Mouse (Mus musculus) midbrain, embryonic 13.5 days (tissue): ENCODE results near the gene Fam189b. TPM values are rescaled to one million over a fixed set of nuclear protein-coding genes. Genes with fewer than 3 reads are reported as not detected.
A peak's percentile ranks its signal among the peaks of the same experiment; 100 is the strongest.

Experiments used
- ATAC-seq: fragments of 200-750 bp; cut with Nextera tagmentation; 2 replicates; pipeline ENCODE4 v1.8.0; 2017; ENCODE audit warnings: mild to moderate bottlenecking, moderate TSS enrichment, moderate library complexity
- H3K27ac ChIP-seq: fragments of 300-500 bp; sonication (generic); 2 replicates; pipeline ENCODE4 v1.5.1; 2015; ENCODE audit warnings: inconsistent platforms, mild to moderate bottlenecking, moderate library complexity
- H3K27me3 ChIP-seq: fragments of 300-500 bp; sonication (generic); 2 replicates; pipeline ENCODE4 v1.6.1; 2015; ENCODE audit warnings: mild to moderate bottlenecking, inconsistent platforms
- H3K36me3 ChIP-seq: fragments of 300-500 bp; sonication (generic); 2 replicates; pipeline ENCODE4 v1.6.1; 2015; ENCODE audit warnings: mild to moderate bottlenecking, inconsistent platforms
- H3K4me1 ChIP-seq: fragments of 300-500 bp; sonication (generic); replicated peaks from 2 replicates; pipeline ENCODE4 v1.6.1; 2015; ENCODE audit warnings: inconsistent platforms
- H3K4me2 ChIP-seq: fragments of 300-500 bp; sonication (generic); replicated peaks from 2 replicates; pipeline ENCODE4 v1.6.1; 2015; ENCODE audit warnings: moderate library complexity, mild to moderate bottlenecking, inconsistent platforms
- H3K4me3 ChIP-seq: fragments of 300-500 bp; sonication (generic); replicated peaks from 2 replicates; pipeline ENCODE4 v1.5.1; 2015; ENCODE audit warnings: mild to moderate bottlenecking, inconsistent platforms
- H3K9ac ChIP-seq: fragments of 300-500 bp; sonication (generic); replicated peaks from 2 replicates; pipeline ENCODE4 v1.6.1; 2015; ENCODE audit warnings: mild to moderate bottlenecking, inconsistent platforms
- H3K9me3 ChIP-seq: fragments of 300-500 bp; sonication (generic); 2 replicates; pipeline ENCODE4 v1.6.1; 2016; ENCODE audit warnings: mild to moderate bottlenecking, inconsistent platforms
- WGBS: fragments of 180-500 bp; shearing (Covaris S2); methylation state at CpG from one replicate; pipeline ENCODE4 v1.1.7; 2015; 5-methylcytosine and 5-hydroxymethylcytosine counted together
- polyA plus RNA-seq: library from polyadenylated mRNA; unstranded; fragments of >200 nt; fragmentation: Nextera tagmentation; extraction: Ambion mirVana; gene quantifications from 2 replicates; pipeline ENCODE4 v1.2.1, GENCODE M21; 2015

Fam189b gene
- 27.5 and 31.3 TPM in 2 replicates for polyA plus RNA-seq

DNA sequence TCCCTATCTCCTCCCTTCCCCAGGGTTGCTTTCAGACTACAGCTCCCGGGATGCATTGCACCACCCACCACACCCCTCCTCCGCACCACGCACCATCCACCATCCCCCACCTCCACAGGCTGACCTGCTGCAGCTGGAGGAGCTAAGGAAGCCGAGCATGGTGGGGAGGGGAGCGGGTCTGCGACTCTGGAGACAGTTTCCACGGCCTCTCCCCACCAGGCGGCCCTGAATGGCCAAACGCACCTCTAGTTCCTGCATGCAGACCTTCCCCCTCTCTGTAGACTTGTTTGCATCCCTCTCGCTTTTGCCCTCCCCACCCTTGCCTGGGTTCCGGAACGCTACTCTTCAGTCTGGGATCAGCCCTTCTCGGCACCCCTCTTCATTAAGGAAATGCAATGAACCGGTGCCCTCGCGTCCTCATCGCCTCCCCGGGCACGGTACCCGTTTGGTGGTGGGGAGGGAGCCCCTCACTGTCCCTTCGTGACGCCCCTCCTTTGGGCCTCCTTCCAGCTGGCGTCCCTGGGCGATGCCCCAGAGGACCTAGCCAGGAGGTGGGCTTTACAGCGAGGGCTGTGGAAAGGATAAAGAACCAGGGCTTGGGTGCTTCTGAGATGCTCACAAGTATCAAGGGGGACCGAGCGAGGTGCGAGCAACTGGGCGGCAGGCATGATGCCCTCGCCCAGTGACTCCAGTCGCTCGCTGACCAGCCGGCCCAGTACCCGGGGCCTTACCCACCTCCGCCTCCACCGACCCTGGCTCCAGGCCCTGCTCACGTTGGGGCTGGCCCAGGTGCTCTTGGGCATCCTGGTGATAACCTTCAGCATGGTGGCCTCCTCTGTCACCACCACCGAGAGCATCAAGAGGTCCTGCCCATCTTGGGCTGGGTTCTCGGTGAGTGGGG is at the start of gene Fam189b:
TSS of gene Fam189b (plus strand) at position 86 of the 901 bp plus-strand sequence.
- H3K27me3 ChIP-seq = peaks cover 5% of the 10 kb centered on the region; the same call in 1 of the 2 replicates
- ATAC-seq = peak; percentile 95
- 4% methylated on average over 39 of the region's 39 CpGs for WGBS
- H3K4me1 ChIP-seq = peaks cover 45% of the 10 kb centered on the region
- H3K9ac ChIP-seq = peak within 1 kb of the TSS; percentile 92
- no peaks in the 10 kb centered on the region for H3K9me3 ChIP-seq
- H3K4me3 ChIP-seq = peak within 1 kb of the TSS; percentile 68
- H3K4me2 ChIP-seq = peak within 1 kb of the TSS; percentile 98
- peaks cover 56% of the 10 kb centered on the region for H3K36me3 ChIP-seq
- peak within 1 kb of the TSS; percentile 92 for H3K27ac ChIP-seq

DNA sequence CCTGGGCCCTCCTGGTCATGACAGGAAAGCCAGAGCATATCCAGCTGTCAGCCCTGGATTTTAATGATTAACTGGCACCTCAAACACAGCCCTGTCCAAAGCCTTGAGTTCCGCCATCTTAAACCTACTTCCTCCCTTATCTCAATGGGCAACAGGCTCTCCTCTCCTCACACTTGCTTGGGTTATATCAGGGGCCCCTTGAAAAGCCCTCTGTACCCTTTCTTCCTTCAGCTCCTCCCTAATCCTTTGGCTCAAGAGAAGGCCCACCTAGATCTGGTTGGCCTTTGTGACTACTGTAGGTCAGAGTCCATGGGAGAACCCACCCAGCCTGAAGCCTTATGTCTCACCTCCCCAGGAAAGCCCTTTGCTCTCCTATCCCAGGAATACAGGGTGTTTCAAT is 49.2 kb upstream of the Fam189b start:
- Histone ChIP-seq H3K9me3 (no peaks in the 10 kb centered on the region), H3K4me2 (no peak overlapping the region), H3K9ac (no peak overlapping the region), H3K4me3 (no peak overlapping the region), H3K36me3 (no peaks in the 10 kb centered on the region), H3K27me3 (peaks cover 7% of the 10 kb centered on the region; the same call in 1 of the 2 replicates), H3K27ac (no peak overlapping the region), H3K4me1 (peaks cover 9% of the 10 kb centered on the region)
- WGBS = 100% methylated on average over 1 of the region's 1 CpGs
- ATAC-seq = no peak

GRCm38 (mm10) chr3:89135958-89136357 is 47.0 kb upstream of the Fam189b start, which contains the start of gene Pklr:
Pklr (plus strand) TSS chr3:89136142.
- H3K27ac ChIP-seq = no peak within 1 kb of the TSS
- no peak for ATAC-seq
- 60% methylated on average over 3 of the region's 3 CpGs for WGBS
- H3K4me1 ChIP-seq = peaks cover 9% of the 10 kb centered on the region
- H3K9ac ChIP-seq = no peak within 1 kb of the TSS
- H3K27me3 ChIP-seq = peaks cover 7% of the 10 kb centered on the region; the same call in 1 of the 2 replicates
- no peaks in the 10 kb centered on the region for H3K36me3 ChIP-seq
- H3K4me2 ChIP-seq = no peak within 1 kb of the TSS
- no peaks in the 10 kb centered on the region for H3K9me3 ChIP-seq
- no peak within 1 kb of the TSS for H3K4me3 ChIP-seq

- Histone ChIP-seq H3K36me3 (no peaks in the 10 kb centered on the region), H3K4me1 (peaks cover 9% of the 10 kb centered on the region), H3K9ac (no peak overlapping the region), H3K27me3 (peaks cover 7% of the 10 kb centered on the region; the same call in 1 of the 2 replicates), H3K27ac (no peak overlapping the region), H3K4me3 (no peak overlapping the region), H3K9me3 (no peaks in the 10 kb centered on the region), H3K4me2 (no peak overlapping the region)
- WGBS = 40% methylated on average over 9 of the region's 9 CpGs
- ATAC-seq = no peak
Measured at GRCm38 (mm10) chr3:89136365-89136764, 46.6 kb upstream of the Fam189b start.

- Histone ChIP-seq H3K4me1 (peaks cover 20% of the 10 kb centered on the region), H3K9ac (no peak overlapping the region), H3K36me3 (peaks cover 12% of the 10 kb centered on the region; the same call in 1 of the 2 replicates), H3K27ac (no peak overlapping the region), H3K4me2 (no peak overlapping the region), H3K27me3 (peaks cover 28% of the 10 kb centered on the region; the same call in 1 of the 2 replicates), H3K4me3 (no peak overlapping the region), H3K9me3 (no peaks in the 10 kb centered on the region)
- no peak for ATAC-seq
- WGBS = 87% methylated on average over 10 of the region's 10 CpGs
Measured at GRCm38 (mm10) chr3:89144821-89145220, 38.1 kb upstream of the Fam189b start.

DNA sequence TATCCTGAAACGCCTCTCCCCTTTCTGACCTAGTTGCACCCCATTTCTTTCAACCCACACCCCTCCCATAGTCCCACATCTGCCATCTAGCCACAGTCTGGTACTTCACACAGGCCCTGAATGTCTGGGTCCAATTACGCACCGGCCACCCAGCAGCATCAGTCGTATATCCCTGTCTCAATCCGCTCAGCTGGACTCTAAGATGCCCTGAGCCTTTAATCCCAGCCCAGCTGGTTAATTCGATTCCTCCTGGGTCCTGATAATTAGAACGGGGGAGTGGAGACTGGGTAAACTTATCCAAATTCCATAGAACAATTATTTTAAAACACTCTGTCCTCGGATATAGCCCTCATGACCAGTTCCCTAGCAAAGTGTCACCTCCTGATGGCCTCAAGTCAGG is 37.4 kb upstream of the Fam189b start:
- Histone ChIP-seq H3K27ac (no peak overlapping the region), H3K27me3 (peaks cover 33% of the 10 kb centered on the region; the same call in 1 of the 2 replicates), H3K9me3 (no peaks in the 10 kb centered on the region), H3K4me1 (peaks cover 20% of the 10 kb centered on the region), H3K36me3 (peaks cover 19% of the 10 kb centered on the region), H3K4me2 (no peak overlapping the region), H3K9ac (no peak overlapping the region), H3K4me3 (no peak overlapping the region)
- 24% methylated on average over 8 of the region's 8 CpGs for WGBS
- ATAC-seq = no peak

GRCm38 (mm10) chr3:89147101-89147978 is 35.6 kb upstream of the Fam189b start:
- H3K27me3 ChIP-seq = peaks cover 36% of the 10 kb centered on the region; the same call in 1 of the 2 replicates
- ATAC-seq = peak; percentile 53; the same call in 1 of the 2 replicates
- peaks cover 31% of the 10 kb centered on the region for H3K36me3 ChIP-seq
- no peaks in the 10 kb centered on the region for H3K9me3 ChIP-seq
- 24% methylated on average over 26 of the region's 26 CpGs for WGBS
- H3K27ac ChIP-seq = no peak overlapping the region
- H3K4me2 ChIP-seq = 0 out of 2 replicates have a peak overlapping the region, but pooled peaks have one; percentile 3
- H3K9ac ChIP-seq = no peak overlapping the region
- H3K4me3 ChIP-seq = no peak overlapping the region
- peaks cover 20% of the 10 kb centered on the region for H3K4me1 ChIP-seq

GRCm38 (mm10) chr3:89147979-89148311 is 35.0 kb upstream of the Fam189b start:
- H3K36me3 ChIP-seq = peaks cover 37% of the 10 kb centered on the region
- no peak overlapping the region for H3K27ac ChIP-seq
- WGBS = 8% methylated on average over 15 of the region's 15 CpGs
- no peak overlapping the region for H3K9ac ChIP-seq
- no peak overlapping the region for H3K4me3 ChIP-seq
- H3K27me3 ChIP-seq = peaks cover 31% of the 10 kb centered on the region; the same call in 1 of the 2 replicates
- 0 out of 2 replicates have a peak overlapping the region, but pooled peaks have one; percentile 3 for H3K4me2 ChIP-seq
- no peaks in the 10 kb centered on the region for H3K9me3 ChIP-seq
- H3K4me1 ChIP-seq = peaks cover 20% of the 10 kb centered on the region
- no peak for ATAC-seq

DNA sequence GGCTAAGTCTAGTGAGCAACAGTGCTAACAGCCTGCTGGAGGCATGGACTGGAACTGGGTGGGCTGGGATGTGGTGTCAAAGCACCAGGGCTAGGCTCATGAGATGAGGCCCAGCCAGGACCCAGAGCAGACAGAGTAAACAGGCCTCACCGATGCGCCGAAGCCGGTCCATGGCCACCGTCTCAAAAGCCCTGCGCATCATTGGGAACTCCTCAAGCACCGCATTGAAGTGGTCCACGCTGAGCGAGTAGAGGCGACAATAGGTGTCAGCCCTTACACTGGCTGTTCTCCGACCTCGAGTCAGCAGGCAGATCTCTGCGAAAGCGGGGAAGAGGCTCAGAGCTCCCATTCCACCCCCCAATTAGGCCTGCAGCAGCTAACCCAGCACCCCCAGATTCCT is 34.4 kb upstream of the Fam189b start:
- H3K4me2 ChIP-seq = no peak overlapping the region

GRCm38 (mm10) chr3:89152084-89152835 is 30.7 kb upstream of the Fam189b start:
- Histone ChIP-seq H3K4me3 (no peak overlapping the region), H3K36me3 (peaks cover 37% of the 10 kb centered on the region), H3K4me1 (peaks cover 6% of the 10 kb centered on the region), H3K9me3 (no peaks in the 10 kb centered on the region), H3K27me3 (peaks cover 22% of the 10 kb centered on the region; the same call in 1 of the 2 replicates), H3K27ac (no peak overlapping the region), H3K9ac (no peak overlapping the region), H3K4me2 (no peak overlapping the region)
- no peak for ATAC-seq
- WGBS = 64% methylated on average over 17 of the region's 17 CpGs

More for the DNA sequence above, 34.4 kb upstream of the Fam189b start:
- Histone ChIP-seq H3K27me3 (peaks cover 31% of the 10 kb centered on the region; the same call in 1 of the 2 replicates), H3K4me3 (no peak overlapping the region), H3K9me3 (no peaks in the 10 kb centered on the region), H3K9ac (0 out of 2 replicates have a peak overlapping the region, but pooled peaks have one; percentile 36), H3K27ac (no peak overlapping the region), H3K4me1 (peaks cover 20% of the 10 kb centered on the region), H3K36me3 (peaks cover 37% of the 10 kb centered on the region)
- 65% methylated on average over 14 of the region's 14 CpGs for WGBS
- no peak for ATAC-seq

DNA sequence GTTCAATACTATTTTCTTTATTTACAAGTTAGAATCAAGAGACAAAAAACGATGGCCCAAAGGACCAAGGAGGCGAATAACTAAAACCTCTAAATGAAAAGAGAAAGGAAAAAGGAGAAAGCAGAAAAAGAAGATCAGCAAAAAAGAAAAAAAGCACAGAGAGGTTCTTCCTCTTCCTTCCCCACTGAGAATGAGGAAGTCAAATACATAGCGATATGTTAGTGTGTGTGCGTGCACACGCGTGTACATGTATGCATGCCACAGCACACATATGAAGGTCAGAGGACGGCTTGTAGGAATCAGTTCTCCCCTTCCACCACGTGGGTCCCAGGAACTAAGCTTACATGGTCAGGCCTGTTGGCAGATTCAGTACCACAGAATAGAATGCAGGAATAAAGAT is 26.0 kb upstream of the Fam189b start:
- Histone ChIP-seq H3K9ac (no peak overlapping the region), H3K4me2 (no peak overlapping the region), H3K4me3 (no peak overlapping the region), H3K27ac (no peak overlapping the region), H3K4me1 (peaks cover 24% of the 10 kb centered on the region), H3K9me3 (no peaks in the 10 kb centered on the region), H3K36me3 (peaks cover 8% of the 10 kb centered on the region), H3K27me3 (0 out of 2 replicates have a peak, but pooled peaks cover 4% of the 10 kb centered on the region)
- no peak for ATAC-seq
- 90% methylated on average over 8 of the region's 8 CpGs for WGBS
